Mouse (Mus musculus): ENCODE results near the gene Ube2q1.
A peak's percentile ranks its signal among the peaks of the same experiment; 100 is the strongest.

The Ube2q1 gene

DNA sequence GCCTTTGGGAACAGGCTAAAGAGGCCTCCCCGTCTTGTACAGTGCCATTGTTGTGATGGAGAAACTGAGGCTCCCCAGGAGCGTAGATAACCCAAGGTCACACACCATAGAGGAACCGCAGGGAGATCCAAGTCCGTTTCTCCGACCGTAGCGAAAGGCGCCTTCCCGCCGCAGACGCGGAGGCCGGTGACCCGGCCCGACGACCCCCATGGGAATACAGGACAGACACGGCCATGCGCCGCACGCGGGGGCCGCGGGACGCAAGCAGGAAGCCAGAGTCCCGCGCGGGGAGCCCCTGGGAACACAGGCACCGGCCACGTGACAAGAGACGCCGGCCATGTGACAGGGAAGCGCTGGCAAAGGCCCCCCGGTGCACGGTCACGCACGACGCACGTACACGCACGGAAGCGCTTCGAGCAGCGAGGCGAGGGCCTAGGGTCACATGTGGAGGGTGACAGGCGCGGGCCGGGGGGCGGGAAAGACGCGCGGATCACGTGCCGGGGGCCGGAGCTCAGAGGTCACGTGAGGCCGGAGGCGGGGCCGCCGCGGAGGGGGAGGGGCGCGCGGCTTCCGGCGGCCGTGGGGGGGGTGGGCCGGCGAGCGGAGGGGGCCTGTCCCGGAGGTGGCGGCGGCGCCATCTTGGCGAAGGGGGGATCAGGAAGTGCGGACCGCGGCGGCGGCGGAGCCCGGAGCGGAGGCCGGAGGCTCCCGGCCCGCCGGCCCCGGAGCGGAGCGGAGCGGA is at the start of gene Ube2q1:
TSS of gene Ube2q1 (plus strand) at position 649 of the 742 bp plus-strand sequence.
- DNase-seq (ENCODE audit: low spot score), result peak; percentile 85

DNA sequence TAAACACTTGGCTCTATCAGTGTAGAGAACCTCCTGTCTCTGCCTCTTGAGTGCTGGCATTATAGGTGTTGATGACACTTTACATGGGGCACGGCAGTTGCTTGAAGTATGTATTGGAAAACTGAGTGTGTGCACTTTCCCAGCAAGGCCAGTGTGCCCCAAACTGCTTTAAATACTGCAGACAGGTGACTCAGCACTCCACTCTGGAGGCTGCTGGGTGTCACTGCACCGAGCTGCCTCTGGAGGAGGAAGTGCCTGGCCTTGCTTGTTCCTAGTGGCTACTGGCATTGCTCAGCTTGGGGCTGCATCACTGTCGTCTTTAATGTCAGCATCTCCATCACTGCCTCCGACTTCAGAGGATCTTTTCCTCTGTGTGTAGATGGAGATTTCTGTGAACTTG is 46.4 kb upstream of the Ube2q1 start:
- no peak for DNase-seq (ENCODE audit: low spot score)

DNA sequence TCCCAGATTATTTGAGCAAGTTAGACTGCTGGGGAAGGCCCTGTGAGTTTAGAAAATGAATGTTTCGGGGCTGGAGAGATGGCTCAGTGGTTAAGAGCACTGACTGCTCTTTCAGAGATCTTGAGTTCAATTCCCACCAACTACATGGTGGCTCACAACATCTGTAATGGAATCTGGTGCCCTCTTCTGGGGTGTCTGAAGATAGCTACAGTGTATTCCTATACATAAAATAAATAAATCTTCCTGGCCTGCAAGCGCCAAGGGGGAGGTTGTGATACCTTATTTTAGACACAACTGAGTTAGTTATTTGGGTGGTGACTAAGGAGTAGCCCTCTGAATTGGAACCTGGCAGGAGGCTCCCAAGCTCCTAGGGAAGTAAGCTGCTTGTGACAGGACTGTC is 44.6 kb upstream of the Ube2q1 start:
- no peak for DNase-seq (ENCODE audit: low spot score)

DNA sequence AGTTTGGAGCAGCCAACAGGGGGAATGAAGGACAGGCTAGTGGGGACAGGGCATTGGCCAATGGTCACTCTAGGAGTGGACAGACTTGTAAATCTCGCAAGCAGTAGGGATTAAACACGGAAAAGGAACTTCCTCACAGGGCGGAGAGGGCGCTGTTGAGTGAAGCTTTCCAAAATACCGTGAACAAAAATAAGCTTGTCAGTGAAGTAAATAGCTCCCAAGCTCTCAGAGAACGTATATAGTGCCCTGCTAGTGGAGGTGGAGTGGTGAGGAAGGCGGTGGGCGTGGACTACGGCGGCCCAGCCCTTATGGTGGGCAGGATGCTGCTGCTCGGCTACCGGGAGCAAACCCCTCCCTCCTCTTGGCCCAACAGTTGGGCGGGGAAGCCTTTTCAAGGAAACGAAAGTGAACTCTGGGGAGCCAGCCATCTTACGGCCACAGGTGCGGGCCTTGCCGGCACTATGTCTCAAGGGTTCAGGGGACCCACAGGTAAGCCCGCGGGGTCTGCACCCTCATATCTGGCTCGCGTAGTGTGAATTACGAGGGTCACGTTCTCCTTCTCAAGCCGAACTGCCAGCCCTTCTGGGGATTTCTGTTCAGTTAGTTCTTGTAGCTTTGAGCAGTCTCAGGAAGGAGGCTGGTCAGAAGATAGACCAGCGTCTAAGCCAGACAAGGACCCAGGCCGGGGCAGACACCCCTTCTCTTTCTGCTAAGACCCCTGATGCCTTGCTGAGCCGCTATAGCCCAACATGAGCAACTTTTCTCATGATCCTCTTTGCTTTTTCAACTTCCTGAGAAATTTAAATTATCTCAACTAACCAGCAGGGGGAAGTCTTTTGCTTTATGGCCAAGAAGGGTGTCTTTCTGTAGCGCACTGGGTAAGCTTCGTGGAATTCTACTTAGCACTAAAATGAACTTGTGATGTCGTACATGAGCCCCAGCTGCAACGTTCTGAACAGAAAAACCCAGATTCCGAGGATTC is 42.8 kb upstream of the Ube2q1 start:
- DNase-seq (ENCODE audit: low spot score), result peak; percentile 46

DNA sequence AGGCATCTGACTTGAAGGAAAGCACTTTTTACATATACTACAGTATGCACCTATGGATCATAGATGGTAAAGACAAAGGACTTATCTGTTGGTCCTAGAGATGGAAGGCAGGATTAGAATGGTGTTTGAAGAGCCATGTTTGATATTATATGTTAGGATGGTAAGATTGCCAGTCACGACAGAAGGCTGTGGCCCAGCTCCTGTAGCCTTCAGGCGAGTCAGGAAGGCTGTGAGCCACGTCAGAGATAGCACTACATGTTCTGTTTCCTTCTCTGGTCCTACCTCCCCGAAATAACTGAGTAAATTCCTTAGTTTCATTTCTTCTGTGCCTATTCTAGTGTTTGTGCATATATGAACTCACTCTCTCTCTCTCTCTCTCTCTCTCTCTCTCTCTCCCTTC is 41.3 kb upstream of the Ube2q1 start:
- DNase-seq (ENCODE audit: low spot score), result no peak

DNA sequence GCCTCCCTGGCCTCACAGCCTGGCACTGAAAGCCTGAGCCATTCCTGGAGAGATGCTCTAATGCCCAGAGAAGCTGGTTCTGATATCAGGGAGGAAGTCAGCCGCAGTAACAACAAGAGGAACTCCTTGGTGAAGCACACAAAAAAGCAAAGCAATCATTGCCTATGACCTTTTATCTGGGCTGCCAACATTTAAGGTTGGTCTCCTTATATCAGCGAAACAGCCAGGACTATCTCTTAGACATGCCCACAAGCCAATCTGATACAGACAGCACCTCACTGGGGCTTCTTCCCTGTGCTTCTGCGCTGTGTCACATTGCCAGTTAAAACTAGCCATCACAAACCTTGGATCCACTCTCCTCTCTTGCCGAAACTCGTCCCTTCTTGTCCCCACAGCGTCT is 34.9 kb upstream of the Ube2q1 start:
- no peak for DNase-seq (ENCODE audit: low spot score)

DNA sequence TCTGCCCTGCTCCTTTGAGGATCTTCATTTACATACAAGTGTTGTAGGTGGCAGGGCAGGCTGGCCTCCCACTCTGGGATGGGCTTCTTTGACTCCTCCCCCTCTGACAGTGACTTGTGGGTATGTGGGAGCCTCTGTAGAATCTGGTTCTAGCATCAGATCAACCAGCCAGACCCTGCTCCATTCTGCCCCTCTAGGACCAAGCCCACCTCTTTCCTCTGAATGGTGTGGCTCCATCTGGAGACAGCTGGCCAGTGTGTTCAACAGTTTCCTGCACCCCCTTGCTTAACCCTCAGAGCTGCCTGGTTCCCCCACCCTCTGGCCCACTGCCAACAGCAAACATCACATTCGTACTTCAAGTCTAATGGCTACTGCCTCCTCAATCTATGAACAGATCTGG is 21.1 kb upstream of the Ube2q1 start:
- DNase-seq (ENCODE audit: low spot score), result no peak

DNA sequence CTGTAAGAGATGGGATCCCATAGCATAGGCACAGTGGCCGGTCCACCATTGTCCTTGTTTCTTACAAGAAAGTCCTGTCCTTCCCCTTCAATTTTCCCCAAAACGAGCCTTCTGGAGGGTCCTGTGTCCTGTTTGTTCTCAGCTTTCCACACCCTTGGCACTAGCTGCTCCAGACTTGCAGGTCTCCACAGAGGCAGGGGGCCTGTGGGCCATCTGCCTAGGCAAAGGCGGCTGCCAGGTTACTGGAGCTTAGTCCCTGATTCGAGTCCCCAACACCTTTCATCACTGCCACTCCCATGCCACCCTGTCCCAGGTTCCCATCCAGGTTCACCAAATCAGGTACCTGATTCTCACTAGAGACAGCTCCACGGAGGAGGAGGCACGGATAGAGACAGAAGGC is 18.1 kb upstream of the Ube2q1 start:
- DNase-seq (ENCODE audit: low spot score), result no peak

DNA sequence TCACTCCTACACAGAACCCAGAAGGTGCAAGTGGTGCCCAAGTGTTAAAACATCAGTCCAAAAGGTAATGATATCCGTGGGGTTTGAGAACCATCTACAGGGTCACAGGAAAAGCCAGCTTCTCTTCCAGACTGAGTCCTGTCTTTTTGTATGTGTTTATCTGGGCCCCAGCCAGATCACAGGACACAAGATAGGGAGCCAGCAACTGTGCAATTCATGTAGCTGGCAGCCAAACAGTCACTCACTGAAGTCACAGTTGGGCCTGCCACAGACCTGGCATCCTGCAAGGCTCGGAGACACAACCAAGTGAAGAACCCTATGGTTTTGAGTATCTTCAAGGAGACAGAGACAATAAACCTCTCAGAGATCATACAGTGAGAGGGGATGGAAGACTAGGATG is 15.6 kb upstream of the Ube2q1 start:
- DNase-seq (ENCODE audit: low spot score), result no peak

DNA sequence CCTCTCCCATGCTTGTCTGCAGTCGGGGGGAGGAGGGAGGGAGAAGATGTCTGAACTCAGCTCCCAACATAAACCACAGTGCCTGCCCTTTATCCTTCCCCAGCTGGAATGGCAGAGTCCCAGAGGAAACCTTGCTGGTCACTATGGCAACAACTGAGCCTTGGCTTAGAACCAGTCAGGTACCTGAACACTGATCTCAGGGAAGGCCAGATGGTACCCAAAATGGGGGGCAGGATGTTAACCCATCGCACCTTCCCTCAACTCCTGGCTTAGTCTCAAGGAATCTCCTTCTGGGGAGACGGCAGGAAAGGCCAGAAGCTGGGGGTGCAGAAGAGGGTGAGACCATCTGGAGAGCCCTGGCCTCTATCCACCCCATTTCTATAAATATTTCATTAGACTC is 13.6 kb upstream of the Ube2q1 start:
- DNase-seq (ENCODE audit: low spot score), result no peak

DNA sequence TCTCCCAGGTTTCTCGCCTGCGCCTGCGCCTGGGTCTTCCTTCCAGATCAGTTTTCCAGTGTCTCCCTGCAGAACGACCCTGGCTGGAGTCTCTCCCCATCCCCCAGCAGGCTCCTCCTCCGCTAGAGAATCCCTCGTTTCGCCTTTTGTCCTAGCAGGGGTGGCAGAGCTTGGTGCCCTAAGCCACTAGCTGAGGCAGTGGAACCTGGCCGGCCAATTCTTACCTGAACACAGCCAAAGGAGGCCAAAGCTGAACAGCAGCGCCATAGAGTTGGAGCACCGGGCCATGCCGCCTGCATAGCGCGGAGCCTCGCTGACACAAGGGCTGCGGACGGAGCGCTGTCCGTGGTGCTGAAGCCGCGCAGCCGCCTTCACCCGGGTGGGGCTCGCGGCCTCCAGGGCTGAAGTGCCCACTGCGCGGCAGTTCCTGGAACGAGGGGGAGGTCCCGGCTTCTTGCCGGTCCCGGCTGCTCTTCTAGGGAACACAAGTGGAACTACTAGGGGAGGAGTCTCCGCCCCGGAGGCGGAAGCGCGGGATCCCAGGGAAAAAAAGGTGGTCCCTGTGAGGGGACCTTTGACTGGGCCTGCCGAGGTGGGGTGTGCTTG is 9.2 kb upstream of the Ube2q1 start, which contains the start of gene Chrnb2:
TSS of gene Chrnb2 (minus strand) at position 514 of the 606 bp plus-strand sequence.
- peak; percentile 68 for DNase-seq (ENCODE audit: low spot score)

DNA sequence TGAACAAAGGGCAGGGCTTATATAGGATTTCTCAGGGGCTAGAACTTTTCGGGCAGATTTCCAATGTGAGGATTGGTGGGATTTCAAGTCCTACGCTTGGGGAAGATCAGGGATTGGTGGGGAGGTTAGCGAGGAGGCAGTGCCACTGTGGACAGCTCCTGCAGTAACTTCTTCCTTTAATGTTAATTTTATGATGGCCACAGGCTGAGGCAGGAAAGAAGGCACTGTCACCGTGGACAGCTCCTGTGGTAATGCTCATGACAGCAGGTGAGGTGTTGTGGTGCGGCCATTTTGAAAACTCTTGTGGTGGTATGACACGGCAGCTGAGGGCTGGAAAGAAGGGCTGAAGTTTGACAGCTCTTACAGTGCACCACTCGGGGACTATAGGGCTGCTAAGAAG is 3.8 kb upstream of the Ube2q1 start:
- no peak for DNase-seq (ENCODE audit: low spot score)

DNA sequence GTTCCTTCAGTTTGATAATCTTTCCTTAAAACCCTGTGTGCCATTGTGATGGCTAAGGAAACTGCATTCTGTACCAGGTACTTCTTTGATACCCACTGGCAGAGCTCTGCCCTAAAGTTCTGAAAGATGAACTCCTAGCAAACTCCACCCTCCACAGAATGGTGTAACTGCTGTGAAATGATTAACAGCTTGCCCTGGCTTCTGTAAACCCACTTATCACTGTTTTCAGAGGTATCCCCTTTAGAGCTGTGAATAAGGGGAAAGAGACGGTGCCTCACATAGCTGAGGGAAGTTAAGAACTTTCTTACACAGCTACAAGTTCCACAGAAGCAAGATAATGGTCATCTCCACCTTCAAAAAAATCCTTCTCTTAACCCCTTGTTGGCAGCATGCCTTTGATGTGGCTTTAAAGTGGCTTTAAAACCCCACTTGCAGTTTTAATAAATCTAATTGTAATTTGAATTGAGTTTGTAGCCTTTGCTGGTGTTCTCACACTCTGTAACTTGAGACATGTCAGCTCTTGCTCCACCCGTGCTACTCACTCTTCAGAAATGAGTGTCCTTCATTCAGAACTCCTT is 2.9 kb upstream of the Ube2q1 start:
- DNase-seq (ENCODE audit: low spot score), result no peak

DNA sequence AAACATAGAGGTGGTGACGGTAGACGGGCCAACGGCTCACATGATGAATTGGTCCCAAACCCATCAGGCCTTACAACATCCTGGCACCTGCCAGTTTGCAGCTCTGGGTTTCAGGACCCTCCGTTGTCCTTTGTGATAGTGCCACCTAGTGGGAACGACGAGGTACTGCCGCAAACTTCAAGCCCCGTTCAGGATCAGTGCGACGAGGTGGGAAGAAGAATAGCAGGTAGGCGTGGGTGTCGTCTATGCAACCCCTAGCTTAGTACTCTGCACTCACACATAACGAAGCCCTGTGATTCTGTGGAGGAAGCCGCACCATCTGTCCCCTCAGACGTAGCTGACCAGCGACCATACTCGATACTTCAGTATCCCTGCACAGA is 838 bp upstream of the Ube2q1 start:
- DNase-seq (ENCODE audit: low spot score), result peak; percentile 62

DNA sequence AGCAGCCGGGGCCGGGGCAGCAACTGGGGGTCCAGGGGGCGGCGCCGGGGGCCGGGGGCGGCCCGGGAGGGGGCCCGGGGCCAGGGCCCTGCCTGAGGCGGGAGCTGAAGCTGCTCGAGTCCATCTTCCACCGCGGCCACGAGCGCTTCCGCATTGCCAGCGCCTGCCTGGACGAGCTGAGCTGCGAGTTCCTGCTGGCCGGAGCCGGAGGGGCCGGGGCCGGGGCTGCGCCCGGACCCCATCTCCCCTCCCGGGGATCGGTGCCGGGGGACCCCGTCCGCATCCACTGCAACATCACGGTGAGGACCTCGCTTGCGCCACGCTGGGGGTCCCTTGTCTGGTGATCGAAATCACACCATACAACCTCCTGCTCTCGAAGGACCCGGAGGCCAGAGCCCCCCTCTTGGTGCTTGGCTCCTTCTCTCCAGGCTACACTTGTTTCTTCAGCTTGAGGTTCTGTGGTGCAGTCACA is 360 bp downstream of the Ube2q1 start:
- DNase-seq (ENCODE audit: low spot score), result peak; percentile 17

DNA sequence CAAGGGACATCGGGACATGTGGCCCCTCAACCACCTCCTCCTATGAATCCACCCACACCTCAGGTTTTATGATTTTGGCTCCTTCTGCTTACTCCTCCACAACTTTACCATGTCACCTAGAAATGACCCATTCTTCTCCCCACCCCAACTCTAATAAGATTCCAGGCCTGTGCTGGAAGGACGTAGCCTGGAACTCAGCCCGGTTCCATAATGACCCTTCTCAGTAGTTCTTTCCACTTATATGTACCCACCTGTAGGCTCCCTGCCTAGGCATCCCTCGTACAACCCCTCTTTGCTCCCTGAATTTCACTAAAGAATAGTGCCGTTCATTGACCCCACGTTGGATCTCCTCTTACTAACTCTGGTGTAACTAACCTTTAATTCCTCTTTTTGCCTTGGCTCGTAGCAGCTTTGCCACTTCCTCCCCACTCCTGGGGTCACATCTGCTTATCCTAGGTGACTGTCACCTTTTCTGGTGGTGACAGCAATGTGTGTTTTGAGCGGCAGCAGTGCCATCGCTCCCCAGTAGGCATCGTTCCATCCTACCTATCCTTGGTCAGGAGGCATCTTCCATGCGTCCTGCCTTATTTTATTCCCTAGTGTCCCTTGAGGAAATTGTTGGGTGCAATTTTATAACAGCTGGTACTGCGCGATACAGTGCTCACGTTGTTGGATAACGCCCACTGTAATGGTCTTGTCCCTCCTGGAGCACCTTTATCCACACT is 982 bp downstream of the Ube2q1 start:
- no peak for DNase-seq (ENCODE audit: low spot score)

DNA sequence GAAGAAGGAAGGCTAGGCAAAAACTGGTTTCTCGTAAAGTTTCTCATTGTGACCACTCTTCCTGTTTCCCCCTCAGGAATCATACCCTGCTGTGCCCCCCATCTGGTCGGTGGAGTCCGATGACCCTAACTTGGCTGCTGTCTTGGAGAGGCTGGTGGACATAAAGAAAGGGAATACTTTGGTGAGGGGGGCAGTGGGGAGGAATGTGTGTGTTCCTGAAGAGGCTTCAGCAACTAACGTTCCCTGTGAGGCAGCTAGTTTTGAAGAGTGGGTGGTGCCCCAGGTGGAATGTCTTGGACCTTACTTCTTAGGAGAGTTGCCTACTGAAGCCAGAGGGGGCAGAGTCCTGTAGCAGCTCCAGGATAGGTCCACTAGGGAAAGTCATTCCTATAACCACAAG is 2.6 kb downstream of the Ube2q1 start:
- no peak for DNase-seq (ENCODE audit: low spot score)

DNA sequence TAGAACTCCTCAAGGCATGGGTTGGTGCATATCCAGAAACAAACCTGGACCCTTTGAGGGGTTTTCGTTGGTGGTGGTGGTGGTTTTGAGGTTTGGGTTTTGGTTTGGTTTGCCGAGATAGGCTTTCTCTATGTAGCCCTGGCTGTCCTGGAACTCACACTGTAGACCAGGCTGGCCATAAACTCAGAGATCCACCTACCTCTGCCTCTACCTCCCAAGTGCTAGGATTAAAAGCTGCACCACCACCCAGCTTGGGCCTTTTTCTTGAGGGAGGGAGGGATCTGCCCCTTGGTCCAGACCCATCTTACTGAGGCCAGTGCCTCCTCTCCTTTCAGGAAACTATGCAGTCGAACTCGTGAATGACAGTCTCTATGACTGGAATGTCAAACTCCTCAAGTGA is 6.7 kb downstream of the Ube2q1 start:
- no peak for DNase-seq (ENCODE audit: low spot score)

DNA sequence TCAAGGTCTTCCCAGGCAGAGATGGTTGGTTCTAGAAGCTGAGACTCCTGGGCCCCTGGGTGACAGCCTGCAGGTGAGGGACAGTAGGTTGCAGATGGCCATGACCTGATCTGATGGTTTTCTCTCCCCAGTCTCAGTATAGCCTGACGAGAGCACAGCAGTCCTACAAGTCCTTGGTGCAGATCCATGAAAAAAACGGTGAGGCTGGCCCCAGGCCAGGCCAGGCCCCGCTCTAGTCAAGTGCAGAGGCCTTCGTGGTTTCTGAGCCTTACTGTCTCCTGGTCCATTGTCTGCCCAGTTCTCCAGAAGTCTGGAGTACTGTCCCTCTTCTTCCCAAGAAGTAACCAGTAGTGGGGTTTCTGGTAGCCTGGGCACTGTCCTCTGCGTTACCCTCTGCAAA is 8.2 kb downstream of the Ube2q1 start:
- DNase-seq (ENCODE audit: low spot score), result no peak

DNA sequence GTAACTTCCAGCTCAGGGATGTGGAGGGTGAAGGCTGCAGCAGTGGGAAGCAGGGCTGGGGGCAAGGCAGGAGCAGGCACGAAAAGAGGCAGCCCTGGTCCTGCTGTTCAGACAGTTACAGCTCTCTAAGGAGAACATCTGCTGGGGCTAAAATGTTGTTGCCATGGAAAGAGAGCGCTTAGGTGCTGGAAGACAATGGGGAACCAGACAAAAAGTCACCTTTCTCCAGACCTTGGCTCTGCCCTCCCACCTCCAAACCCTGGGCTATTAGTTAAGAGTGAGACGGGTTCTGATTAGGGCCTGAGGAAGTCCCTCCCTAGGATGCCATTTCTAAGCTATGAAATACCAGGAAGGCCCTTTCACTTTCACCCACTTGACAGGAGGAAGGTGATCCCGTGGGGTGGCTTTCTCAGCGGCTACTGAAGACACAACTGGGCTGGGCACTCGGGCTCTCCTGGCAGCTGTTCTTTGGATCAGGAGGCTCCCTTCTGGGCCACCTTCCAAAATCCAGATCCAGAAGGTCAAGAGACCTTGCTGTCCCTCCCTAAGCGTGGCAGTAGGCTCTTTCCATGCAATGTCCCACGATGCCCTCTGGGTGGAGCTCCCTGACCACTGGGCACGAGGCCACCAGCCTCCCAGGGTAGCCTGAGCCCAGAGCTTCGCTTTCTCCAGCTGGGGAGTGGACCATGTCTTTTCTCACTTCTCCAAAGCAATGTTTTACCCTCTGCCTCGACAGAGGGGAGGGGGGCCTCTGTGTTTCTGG is 11.8 kb downstream of the Ube2q1 start:
- DNase-seq (ENCODE audit: low spot score), result peak; percentile 64

DNA sequence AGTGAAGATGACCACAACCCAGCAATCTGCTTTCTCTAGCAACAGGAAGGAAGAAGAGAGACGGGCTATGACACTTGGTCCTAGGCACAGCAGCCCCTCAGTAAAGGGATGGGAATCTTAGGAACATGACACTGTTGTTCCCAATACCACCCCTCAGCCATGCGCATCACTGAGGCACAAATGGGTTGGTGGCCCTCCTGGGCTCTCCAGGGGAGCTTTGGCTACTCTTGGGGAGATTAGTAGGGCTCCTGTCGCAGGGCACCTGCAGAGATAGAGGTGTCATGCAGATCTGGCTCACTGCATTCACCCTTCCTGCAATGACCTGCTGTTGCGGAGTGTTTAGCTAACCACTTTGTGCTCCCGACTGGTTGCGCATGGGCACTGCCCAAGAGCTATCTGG is 12.9 kb downstream of the Ube2q1 start:
- DNase-seq (ENCODE audit: low spot score), result no peak
